Mouse (Mus musculus): ENCODE data around the gene P3h3. TPM values are rescaled to one million over a fixed set of nuclear protein-coding genes. Genes with fewer than 3 reads are reported as not detected.

The P3h3 gene
- polyA plus RNA-seq, 1 experiment from 2014 or later, result 28.1 TPM

- Histone ChIP-seq H3K4me2 (ENCODE audit: low read length) (no peak overlapping the region), H3K9me3 (ENCODE audit: control insufficient read depth, low read length) (no peaks in the 10 kb centered on the region), H3K27ac (ENCODE audit: low read depth) (no peak overlapping the region), H3K4me3 (ENCODE audit: low read depth, low read length) (no peak overlapping the region), H3K36me3 (ENCODE audit: control insufficient read depth, insufficient read depth, low read length) (no peaks in the 10 kb centered on the region), H3K9ac (ENCODE audit: low read length) (no peak overlapping the region), H3K27me3 (replicated peaks; ENCODE audit: control insufficient read depth, insufficient read depth, low read length) (no peaks in the 10 kb centered on the region), H3K4me1 (replicated peaks; ENCODE audit: control insufficient read depth, insufficient read depth, low read length) (no peaks in the 10 kb centered on the region)
- 61% methylated on average over 6 of the region's 6 CpGs for WGBS
- DNase-seq (ENCODE audit: low spot score) (no peak), ATAC-seq (replicated peaks; ENCODE audit: low FRiP score, low TSS enrichment, low read depth) (no peak)
These were observed 21.8 kb upstream of the P3h3 start for GRCm38 (mm10) chr6:124879390-124879789.

GRCm38 (mm10) chr6:124874348-124874747 is 16.8 kb upstream of the P3h3 start:
- no peak for ATAC-seq (replicated peaks; ENCODE audit: low FRiP score, low TSS enrichment, low read depth)
- H3K27me3 ChIP-seq (replicated peaks; ENCODE audit: control insufficient read depth, insufficient read depth, low read length), result no peaks in the 10 kb centered on the region
- DNase-seq (ENCODE audit: low spot score), result no peak
- 42% methylated on average over 2 of the region's 3 CpGs for WGBS
- no peak overlapping the region for H3K27ac ChIP-seq (ENCODE audit: low read depth)
- no peak overlapping the region for H3K9ac ChIP-seq (ENCODE audit: low read length)
- no peaks in the 10 kb centered on the region for H3K4me1 ChIP-seq (replicated peaks; ENCODE audit: control insufficient read depth, insufficient read depth, low read length)
- no peaks in the 10 kb centered on the region for H3K9me3 ChIP-seq (ENCODE audit: control insufficient read depth, low read length)
- no peaks in the 10 kb centered on the region for H3K36me3 ChIP-seq (ENCODE audit: control insufficient read depth, insufficient read depth, low read length)
- H3K4me2 ChIP-seq (ENCODE audit: low read length), result no peak overlapping the region
- H3K4me3 ChIP-seq (ENCODE audit: low read depth, low read length), result no peak overlapping the region

DNA sequence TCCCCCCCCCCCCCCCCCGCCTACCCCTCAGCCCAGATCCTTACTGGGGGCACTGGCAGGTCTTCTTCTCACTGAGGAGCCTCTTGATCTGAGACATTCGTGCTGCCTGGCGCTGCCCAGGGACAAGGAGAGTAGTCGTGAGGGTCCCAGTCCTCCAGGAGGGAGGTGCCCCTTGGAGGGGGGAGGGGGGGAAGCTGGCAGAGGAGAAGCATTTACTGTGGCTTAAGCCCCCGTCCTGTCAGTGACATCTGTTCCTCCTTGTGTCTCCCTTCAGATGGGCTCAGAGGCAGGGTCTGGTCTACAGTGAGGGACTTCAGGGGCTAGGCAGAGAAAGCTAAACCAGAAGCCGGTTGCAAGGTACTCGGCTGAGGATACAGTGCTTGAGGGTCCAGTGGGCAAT is 9.0 kb upstream of the P3h3 start:
- no peak overlapping the region for H3K27ac ChIP-seq (ENCODE audit: low read depth)
- ATAC-seq (replicated peaks; ENCODE audit: low FRiP score, low TSS enrichment, low read depth), result no peak
- no peak for DNase-seq (ENCODE audit: low spot score)
- H3K4me3 ChIP-seq (ENCODE audit: low read depth, low read length), result no peak overlapping the region
- 59% methylated on average over 6 of the region's 7 CpGs for WGBS
- no peaks in the 10 kb centered on the region for H3K9me3 ChIP-seq (ENCODE audit: control insufficient read depth, low read length)
- H3K27me3 ChIP-seq (replicated peaks; ENCODE audit: control insufficient read depth, insufficient read depth, low read length), result peaks cover 6% of the 10 kb centered on the region; the same call in 1 of the 2 replicates
- peaks cover 15% of the 10 kb centered on the region for H3K4me1 ChIP-seq (replicated peaks; ENCODE audit: control insufficient read depth, insufficient read depth, low read length)
- no peak overlapping the region for H3K4me2 ChIP-seq (ENCODE audit: low read length)
- H3K36me3 ChIP-seq (ENCODE audit: control insufficient read depth, insufficient read depth, low read length), result no peaks in the 10 kb centered on the region
- H3K9ac ChIP-seq (ENCODE audit: low read length), result no peak overlapping the region

GRCm38 (mm10) chr6:124865766-124866362 is 8.3 kb upstream of the P3h3 start:
- Histone ChIP-seq H3K4me3 (ENCODE audit: low read depth, low read length) (no peak overlapping the region), H3K4me2 (ENCODE audit: low read length) (no peak overlapping the region), H3K4me1 (replicated peaks; ENCODE audit: control insufficient read depth, insufficient read depth, low read length) (peaks cover 15% of the 10 kb centered on the region), H3K36me3 (ENCODE audit: control insufficient read depth, insufficient read depth, low read length) (no peaks in the 10 kb centered on the region), H3K9ac (ENCODE audit: low read length) (no peak overlapping the region), H3K9me3 (ENCODE audit: control insufficient read depth, low read length) (no peaks in the 10 kb centered on the region), H3K27me3 (replicated peaks; ENCODE audit: control insufficient read depth, insufficient read depth, low read length) (peaks cover 6% of the 10 kb centered on the region; the same call in 1 of the 2 replicates), H3K27ac (ENCODE audit: low read depth) (no peak overlapping the region)
- ATAC-seq (replicated peaks; ENCODE audit: low FRiP score, low TSS enrichment, low read depth) (no peak), DNase-seq (ENCODE audit: low spot score) (no peak)
- 32% methylated on average over 16 of the region's 18 CpGs for WGBS

DNA sequence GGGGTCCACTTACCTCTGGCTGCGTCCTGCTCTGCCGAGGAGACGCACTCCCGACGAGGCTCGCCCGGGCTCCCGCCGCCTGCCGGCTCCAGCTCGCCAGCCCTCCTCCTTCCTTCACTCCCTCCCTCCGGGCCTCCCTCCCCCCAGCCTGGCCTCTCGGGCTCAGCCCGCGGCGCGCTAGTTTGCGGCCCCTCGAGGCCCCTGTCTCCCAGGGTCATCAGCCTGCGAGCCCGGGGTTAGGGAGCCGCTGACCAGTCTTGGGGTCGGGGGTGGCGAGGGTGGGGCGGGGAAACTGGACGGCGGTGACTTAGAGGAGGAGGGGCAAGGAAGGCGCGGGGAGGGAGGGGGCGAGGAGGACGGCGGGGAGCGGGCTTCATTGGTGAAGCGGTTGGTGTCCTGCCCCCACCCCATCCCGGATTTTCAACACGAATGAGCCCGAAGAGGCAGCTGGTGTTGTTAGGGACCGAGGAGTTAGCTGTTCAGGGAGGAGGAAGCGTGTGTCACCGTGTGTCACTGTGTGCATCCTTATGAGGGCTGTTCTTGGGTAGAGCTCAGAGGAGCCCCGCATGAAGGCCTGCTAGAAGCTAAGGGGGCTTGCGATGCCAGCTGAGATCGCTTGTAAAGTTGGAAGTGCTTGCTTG is 6.2 kb upstream of the P3h3 start, which contains the start of gene Gpr162:
Gene Gpr162, minus strand, starts transcription at position 326 of the 641 bp plus-strand sequence.
- peak within 1 kb of the TSS; percentile 38; the same call in 1 of the 2 replicates for H3K27ac ChIP-seq (ENCODE audit: low read depth)
- peak within 1 kb of the TSS; percentile 88 for H3K4me2 ChIP-seq (ENCODE audit: low read length)
- peak; percentile 87 for DNase-seq (ENCODE audit: low spot score)
- H3K4me3 ChIP-seq (ENCODE audit: low read depth, low read length), result peak within 1 kb of the TSS; percentile 59
- WGBS, result 1% methylated on average over 40 of the region's 43 CpGs
- ATAC-seq (replicated peaks; ENCODE audit: low FRiP score, low TSS enrichment, low read depth), result peak; percentile 71
- no peaks in the 10 kb centered on the region for H3K9me3 ChIP-seq (ENCODE audit: control insufficient read depth, low read length)
- peak within 1 kb of the TSS; percentile 65 for H3K9ac ChIP-seq (ENCODE audit: low read length)
- H3K36me3 ChIP-seq (ENCODE audit: control insufficient read depth, insufficient read depth, low read length), result no peaks in the 10 kb centered on the region
- peaks cover 20% of the 10 kb centered on the region for H3K4me1 ChIP-seq (replicated peaks; ENCODE audit: control insufficient read depth, insufficient read depth, low read length)
- H3K27me3 ChIP-seq (replicated peaks; ENCODE audit: control insufficient read depth, insufficient read depth, low read length), result peaks cover 6% of the 10 kb centered on the region; the same call in 1 of the 2 replicates

GRCm38 (mm10) chr6:124863125-124863657 is 5.6 kb upstream of the P3h3 start:
- H3K4me3 ChIP-seq (ENCODE audit: low read depth, low read length), result peak overlapping the region; percentile 59
- H3K27ac ChIP-seq (ENCODE audit: low read depth), result peak overlapping the region; percentile 38; the same call in 1 of the 2 replicates
- peak; percentile 11 for ATAC-seq (replicated peaks; ENCODE audit: low FRiP score, low TSS enrichment, low read depth)
- peaks cover 6% of the 10 kb centered on the region; the same call in 1 of the 2 replicates for H3K27me3 ChIP-seq (replicated peaks; ENCODE audit: control insufficient read depth, insufficient read depth, low read length)
- H3K9ac ChIP-seq (ENCODE audit: low read length), result peak overlapping the region; percentile 65
- DNase-seq (ENCODE audit: low spot score), result peak; percentile 71
- no peaks in the 10 kb centered on the region for H3K9me3 ChIP-seq (ENCODE audit: control insufficient read depth, low read length)
- no peaks in the 10 kb centered on the region for H3K36me3 ChIP-seq (ENCODE audit: control insufficient read depth, insufficient read depth, low read length)
- WGBS, result 3% methylated on average over 7 of the region's 16 CpGs
- H3K4me1 ChIP-seq (replicated peaks; ENCODE audit: control insufficient read depth, insufficient read depth, low read length), result peaks cover 22% of the 10 kb centered on the region
- peak overlapping the region; percentile 88 for H3K4me2 ChIP-seq (ENCODE audit: low read length)

- H3K9me3 ChIP-seq (ENCODE audit: control insufficient read depth, low read length), result no peaks in the 10 kb centered on the region
- H3K27me3 ChIP-seq (replicated peaks; ENCODE audit: control insufficient read depth, insufficient read depth, low read length), result peaks cover 6% of the 10 kb centered on the region; the same call in 1 of the 2 replicates
- no peak overlapping the region for H3K9ac ChIP-seq (ENCODE audit: low read length)
- peaks cover 24% of the 10 kb centered on the region for H3K4me1 ChIP-seq (replicated peaks; ENCODE audit: control insufficient read depth, insufficient read depth, low read length)
- ATAC-seq (replicated peaks; ENCODE audit: low FRiP score, low TSS enrichment, low read depth) (no peak), DNase-seq (ENCODE audit: low spot score) (no peak)
- H3K4me3 ChIP-seq (ENCODE audit: low read depth, low read length), result peak overlapping the region; percentile 59
- H3K4me2 ChIP-seq (ENCODE audit: low read length), result peak overlapping the region; percentile 88; the same call in 1 of the 2 replicates
- H3K36me3 ChIP-seq (ENCODE audit: control insufficient read depth, insufficient read depth, low read length), result no peaks in the 10 kb centered on the region
- no peak overlapping the region for H3K27ac ChIP-seq (ENCODE audit: low read depth)
- WGBS, result 8% methylated on average over 8 of the region's 8 CpGs
These were observed 5.0 kb upstream of the P3h3 start for GRCm38 (mm10) chr6:124862406-124863124.

DNA sequence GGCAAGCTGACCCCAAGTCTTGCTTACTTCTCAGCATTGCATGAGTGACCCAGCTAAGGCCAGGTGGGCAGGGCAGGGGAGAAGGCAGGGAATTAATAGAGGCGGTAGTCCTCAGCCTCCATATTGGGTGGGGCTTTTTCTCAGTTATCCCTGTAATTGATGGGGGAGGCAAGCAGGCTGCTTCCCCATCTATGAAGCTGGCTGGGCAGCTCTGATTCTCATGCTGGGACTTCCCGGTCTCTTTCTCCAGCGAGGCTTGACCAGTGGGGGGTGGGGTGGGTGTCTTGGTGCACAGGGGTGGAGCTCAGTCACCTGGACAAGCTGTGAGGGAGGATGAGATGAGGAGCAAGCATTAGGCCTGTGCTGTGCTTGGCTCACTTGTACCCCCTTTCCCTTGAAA is 4.2 kb upstream of the P3h3 start:
- WGBS, result 43% methylated on average over 3 of the region's 3 CpGs
- Histone ChIP-seq H3K9ac (ENCODE audit: low read length) (no peak overlapping the region), H3K36me3 (ENCODE audit: control insufficient read depth, insufficient read depth, low read length) (no peaks in the 10 kb centered on the region), H3K27me3 (replicated peaks; ENCODE audit: control insufficient read depth, insufficient read depth, low read length) (peaks cover 6% of the 10 kb centered on the region; the same call in 1 of the 2 replicates), H3K4me1 (replicated peaks; ENCODE audit: control insufficient read depth, insufficient read depth, low read length) (peaks cover 24% of the 10 kb centered on the region), H3K4me3 (ENCODE audit: low read depth, low read length) (no peak overlapping the region), H3K4me2 (ENCODE audit: low read length) (no peak overlapping the region), H3K27ac (ENCODE audit: low read depth) (no peak overlapping the region), H3K9me3 (ENCODE audit: control insufficient read depth, low read length) (no peaks in the 10 kb centered on the region)
- no peak for DNase-seq (ENCODE audit: low spot score)
- ATAC-seq (replicated peaks; ENCODE audit: low FRiP score, low TSS enrichment, low read depth), result no peak

All from intestine, embryonic 14.5 days (tissue).